Mouse (Mus musculus): ENCODE results near the gene 2010111I01Rik.
"Not testable (repeated sequence)": the region's sequence is repeated elsewhere in the genome, so short reads cannot be mapped to it uniquely, and the experiment has no call there.

2010111I01Rik gene

DNA sequence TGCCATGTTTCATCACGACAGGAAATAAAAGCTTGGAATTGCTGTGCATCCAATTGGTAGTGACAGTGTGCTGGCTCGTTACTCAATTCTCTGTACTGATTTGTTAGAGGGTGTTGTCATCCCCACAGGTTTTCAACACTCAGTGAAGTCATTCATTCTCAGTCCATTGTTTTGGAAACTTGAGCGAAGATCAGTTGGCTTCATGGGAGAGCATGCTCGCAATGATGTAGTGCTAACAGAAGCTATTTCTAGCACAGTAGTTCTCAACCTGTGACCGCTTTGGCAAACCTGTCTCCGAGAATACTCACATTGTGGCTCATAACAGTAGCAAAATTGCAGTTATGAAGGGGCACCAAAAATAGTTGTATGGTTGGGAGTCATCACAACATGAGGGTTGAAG, 8.7 kb upstream of the 2010111I01Rik start:
- no peak for DNase-seq (ENCODE audit: low spot score)

DNA sequence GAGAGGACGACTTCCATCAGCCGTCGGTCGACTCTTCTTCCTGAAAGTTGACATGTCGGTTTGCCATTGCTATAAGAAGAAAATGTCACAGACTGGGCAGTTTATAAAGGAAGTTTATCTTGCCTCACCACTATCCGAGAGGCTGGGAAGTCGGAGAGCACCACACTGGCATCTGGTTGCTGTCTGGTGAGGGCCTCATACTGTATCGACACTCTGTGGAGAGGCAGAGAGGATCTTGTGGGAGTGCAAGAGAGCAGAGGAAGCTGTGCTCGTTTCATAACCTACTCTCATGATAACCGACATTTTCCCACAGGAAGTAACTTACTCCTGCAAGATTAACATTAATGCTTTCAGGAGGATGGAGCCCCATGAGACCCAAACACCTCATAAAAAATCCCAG, 7.9 kb upstream of the 2010111I01Rik start:
- DNase-seq (ENCODE audit: low spot score), result no peak

DNA sequence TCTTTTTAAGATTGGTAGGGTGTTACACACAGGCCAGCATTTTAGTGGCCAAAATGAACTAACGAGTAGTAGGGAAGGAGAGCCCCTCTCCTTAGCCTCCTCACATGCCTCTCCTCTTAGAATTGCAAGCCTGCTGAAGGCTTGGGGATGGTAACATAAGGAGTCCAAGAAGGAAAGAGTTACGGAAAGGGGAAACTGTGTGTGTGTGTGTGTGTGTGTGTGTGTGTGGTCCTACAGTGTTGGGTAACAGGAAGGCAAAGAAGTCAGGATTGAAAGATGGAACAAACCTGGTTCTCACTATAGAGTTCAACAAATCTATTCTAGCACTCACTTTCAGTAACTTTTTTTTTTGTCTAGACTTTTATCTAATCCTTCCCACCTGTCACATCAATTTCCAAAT, 1.3 kb upstream of the 2010111I01Rik start:
- no peak for DNase-seq (ENCODE audit: low spot score)

DNA sequence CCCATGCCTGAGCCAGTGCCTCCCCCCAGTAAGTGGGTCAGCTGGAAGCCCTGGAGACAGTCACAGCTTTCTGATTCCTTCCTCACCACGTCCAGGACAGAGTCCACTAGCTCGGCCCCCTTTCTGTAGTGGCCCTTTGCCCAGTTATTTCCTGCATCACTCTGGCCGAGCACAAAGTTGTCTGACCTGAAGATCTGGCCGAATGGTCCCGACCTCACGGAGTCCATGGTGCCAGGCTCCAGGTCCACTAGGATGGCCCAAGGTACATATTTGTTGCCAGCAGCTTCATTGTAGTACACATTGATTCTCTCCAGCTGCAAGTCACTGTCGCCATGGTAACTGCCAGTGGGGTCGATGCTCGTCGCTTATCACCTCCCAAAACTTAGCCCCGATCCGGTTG, 3.5 kb downstream of the 2010111I01Rik start:
- DNase-seq (ENCODE audit: low spot score), result no peak

DNA sequence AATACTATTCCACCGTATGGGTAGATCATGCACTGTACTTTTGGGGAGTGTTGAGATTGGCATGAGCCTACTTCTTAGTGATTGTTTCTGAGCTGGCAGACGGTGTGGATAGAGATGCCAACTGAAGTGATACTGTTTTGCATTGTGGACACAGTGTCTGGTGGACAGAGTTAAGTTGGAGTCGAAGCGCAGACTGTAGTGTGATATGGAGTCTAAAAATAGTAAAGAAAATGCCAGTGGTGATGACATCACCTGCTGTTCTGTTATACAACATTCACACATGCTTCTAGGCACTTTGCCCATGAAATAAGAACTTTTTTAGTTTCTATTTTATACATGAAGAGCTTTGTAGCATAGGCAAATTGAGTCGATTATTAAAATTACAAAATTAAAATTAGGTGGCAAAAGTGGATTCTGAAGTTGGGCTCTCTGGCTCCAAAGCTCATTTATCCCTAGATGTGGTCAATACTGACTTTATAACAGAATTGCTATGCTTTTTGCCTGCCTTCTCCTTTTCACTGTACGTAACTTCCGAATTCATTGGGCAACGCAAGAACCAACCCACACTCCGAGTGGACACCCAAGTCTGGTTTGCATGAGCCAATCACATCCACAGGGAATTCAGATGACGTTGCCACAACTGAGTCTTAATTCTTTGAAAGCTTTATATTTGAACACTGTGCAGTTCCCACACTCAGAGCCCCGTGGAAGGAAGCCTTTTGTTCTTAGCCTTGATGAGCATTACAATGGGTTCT, 6.0 kb downstream of the 2010111I01Rik start:
- no peak for DNase-seq (ENCODE audit: low spot score)

DNA sequence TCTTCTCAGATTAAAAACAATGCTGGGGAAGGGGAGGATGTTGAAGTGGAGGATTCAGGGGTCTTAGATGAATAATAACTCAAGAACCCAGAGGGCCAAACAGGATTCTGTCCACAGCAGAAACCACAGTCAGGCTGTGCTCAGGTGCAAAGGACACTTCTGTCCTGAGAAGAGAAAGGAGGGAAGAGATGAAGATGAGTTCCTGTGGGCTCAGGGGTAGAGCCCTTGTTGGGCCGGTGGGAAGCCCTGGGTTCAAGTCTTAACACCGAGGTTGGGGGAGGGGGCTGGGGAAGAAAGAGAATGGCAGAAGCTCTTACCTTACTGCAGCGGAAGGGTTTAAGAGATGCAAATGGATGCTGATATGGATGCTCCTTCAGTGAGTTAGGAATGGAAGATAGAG, 7.7 kb downstream of the 2010111I01Rik start:
- no peak for DNase-seq (ENCODE audit: low spot score)

DNA sequence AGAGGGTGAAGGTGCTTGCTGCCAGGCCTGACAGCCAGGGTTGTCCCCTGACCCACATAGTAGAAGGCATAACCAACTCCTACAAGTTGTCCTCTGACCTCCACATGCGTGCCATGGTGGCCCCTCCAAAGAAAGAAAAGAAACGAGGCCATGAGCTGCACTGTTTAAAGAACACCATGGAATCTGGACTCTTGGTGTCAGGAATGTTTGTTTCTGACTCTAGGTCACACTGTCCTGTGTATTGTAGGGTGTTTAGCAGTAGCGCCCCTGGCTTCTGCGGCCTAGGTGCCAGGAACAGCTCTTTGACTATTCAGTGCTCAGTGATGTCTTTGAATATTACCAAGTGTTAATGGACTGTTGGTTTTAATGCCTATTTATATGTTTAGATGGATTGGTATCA, 8.4 kb downstream of the 2010111I01Rik start:
- no peak for DNase-seq (ENCODE audit: low spot score)

DNA sequence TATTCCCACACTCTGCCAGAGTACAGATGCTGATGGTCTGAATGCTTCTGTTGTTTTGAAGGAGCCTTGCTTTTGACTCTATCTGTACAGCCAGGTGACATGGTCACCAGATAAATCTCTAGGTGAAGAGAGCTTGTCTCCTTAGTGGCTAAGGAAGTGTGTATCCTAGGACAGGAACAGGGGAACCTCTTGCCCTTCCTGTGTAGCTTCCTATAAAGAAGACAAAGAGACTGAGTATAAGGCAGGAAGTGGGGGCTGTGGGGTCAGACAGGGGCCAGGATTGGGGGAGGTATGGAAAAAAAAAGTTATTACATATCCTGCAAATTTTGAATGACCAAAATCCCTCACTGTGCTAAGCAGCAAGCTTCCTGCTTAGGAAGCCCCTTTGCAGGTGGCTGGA, 13.4 kb downstream of the 2010111I01Rik start:
- no peak for DNase-seq (ENCODE audit: low spot score)

DNA sequence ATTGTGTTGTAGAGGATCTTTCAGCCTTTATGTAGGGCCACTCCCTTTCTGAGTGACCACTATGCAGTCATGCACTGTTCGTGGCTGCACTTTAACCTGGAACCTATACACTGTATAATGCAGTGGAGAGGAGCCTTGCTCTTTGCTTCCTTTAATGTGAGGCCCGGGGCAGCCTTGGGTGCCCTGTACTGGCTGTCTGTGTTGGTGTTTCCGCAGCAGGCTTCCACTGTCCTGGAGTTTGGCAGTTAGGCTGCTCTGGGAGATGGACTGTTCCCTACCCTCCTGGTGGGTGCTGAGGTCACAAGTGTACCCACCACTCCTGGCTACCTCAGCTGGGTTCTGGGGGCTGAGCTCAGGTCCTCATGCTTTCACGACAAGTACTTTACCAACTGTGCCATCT, 14.1 kb downstream of the 2010111I01Rik start:
- DNase-seq (ENCODE audit: low spot score), result no peak

DNA sequence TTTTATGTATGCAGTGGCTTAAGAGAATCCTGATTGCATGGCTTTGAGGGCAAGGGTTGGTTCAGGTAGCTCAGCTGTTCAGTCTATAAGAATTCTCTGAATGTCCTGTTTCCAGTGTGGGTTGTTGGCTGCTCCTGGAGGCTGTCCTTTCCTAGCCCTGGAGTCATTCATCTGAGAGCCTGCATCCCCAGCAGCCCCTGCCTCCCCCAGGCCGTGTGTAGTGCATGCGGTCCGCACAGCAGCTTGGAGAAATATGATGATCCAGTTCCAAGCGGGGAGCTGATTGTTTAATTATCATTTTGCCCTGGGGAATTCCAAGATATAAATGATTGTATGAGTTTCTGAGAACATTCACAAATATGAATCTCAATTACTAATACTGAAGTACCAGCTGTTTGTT, 14.5 kb downstream of the 2010111I01Rik start:
- no peak for DNase-seq (ENCODE audit: low spot score)

DNA sequence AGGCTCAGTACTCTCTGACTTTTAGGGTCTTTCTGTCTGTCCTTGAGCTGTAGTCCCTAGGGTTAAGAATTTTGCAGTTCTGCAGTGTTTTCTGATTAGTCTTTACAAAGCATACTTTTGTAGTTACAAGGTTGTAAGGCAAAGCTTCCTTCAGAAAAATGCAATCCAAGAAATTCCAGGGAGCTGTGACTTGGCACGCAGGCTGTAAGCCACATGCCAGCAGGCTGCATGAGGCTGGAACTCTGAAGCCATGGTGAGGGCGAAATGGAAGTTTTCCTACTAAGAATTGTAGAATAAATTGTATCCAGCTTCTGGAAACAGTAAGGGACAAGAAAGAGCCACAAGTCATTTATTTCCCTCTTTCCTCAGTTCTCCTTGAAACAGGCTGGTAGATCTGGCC, 15.4 kb downstream of the 2010111I01Rik start:
- no peak for DNase-seq (ENCODE audit: low spot score)

DNA sequence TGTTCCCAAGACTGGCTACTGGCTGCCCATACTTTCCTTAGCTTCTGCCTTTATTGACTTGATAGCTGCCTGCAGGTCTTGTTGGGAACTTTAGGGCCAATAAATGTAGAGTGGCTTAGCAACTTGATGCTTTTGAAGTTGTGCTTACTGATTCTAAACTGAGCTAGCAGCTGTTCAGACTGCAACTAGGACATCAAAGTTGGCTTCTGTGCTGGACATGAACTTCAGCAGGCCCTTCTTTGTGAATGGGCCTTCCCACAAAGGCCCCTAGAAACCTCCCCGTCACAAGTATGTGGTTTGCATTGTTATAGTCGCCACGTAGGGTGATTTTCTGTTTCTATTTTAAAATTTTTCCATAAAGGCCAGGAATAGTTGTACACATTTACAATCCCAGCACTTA, 19.8 kb downstream of the 2010111I01Rik start:
- no peak for DNase-seq (ENCODE audit: low spot score)

DNA sequence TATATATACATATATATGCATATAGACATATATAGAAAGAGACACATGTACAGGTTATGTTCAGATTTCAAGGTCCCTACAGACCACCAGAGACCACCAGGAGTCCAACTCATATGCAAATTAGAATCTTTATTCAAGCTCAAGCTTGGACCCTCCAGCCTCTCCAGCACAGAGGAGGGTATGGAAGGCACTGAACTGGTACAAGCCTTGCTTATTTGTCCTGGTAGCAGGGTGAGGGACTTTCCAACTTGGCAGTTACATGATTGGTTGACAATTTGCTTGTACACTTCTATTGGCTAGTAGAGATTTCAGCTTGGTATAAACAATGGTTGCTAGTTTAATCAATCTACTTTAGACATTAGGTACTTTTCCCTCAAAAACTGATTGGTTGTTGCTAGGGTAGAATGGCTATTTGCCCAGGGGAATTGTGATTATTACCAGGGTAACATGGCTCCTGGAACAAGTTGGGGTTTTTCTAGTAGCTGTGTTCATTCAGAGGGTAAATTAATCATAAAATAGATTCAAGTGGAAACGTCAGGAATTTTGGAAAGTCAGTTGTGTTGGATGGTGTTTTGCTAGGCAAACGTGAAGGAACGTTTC, 25.3 kb downstream of the 2010111I01Rik start:
- DNase-seq (ENCODE audit: low spot score), result no peak

DNA sequence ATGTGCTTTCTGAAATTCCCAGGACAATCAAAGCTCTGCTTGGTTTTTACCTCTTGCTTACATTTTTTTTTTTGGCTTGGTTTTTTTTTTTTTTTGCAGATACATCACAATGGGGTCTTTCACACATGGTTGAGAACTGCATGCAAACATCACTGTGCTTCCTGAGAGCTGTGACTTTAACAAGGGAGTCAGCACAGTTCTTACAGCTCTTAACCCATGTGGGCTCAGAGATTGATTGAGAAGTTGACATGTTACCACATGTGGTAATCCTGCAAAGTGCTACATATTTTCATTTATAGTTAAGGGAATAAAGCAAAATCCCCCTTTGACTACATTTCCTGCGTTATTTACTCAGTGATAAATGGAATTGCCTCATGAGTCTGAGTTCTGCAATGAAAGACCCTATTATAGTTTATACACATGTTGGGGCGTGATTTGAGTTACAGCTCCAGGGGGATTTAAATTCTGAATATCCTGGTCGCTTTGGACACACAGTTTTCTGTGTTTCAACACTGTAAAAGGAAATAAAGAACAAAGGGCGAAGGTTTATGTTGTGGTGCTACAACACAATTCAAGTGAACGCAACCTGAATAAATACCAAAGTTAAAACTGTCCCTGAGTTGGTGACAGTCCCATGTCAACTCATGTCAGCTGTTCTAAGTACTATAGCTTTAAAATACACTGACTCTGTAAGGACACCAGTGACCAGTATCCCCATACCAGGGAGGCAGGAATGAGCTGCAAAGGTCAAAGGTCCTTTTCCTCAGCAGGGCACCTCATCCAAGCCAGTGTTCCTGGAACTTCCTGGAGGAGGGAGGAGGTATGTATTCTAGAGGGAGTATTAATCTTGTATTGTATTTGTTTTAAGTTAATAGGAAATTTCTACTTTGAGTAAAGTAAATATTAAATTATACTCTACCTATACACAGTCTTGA, 29.1 kb downstream of the 2010111I01Rik start:
- no peak for DNase-seq (ENCODE audit: low spot score)

DNA sequence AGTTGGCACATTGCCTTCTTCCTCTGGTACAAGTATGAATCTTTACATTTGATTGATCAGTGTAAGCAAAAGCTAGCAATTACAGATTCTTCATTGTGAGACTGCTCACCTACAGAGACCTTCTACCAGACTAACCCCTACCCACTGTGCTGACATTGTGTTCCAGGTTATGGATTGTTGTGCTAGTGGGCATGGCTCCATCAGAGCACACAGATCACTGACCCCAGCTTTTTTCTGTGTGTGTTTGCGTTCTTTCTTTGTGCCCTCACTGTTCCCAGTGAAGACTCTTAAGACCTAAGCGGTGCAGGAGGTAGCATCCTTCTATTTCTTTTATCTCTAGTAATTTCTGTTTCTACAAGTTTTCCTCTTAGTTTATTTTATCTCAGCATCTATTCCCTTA, 32.1 kb downstream of the 2010111I01Rik start:
- no peak for DNase-seq (ENCODE audit: low spot score)

DNA sequence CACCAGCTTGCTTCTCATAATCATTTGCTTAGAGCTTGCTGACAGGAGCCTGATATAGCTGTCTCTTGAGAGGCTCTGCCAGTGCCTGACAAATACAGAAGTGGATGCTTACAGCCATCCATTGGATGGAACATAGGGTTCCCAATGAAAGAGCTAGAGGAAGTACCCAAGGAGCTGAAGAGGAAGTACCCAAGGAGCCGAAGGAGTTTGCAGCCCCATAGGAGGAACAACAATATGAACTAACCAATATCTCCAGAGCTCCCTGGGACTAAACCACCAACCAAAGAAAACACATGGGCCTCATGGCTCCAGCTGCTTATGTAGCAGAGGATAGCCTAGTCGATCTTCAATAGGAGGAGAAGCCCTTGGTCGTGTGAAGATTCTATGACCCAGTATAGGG, 42.8 kb downstream of the 2010111I01Rik start:
- DNase-seq (ENCODE audit: low spot score), result not testable (repeated sequence)

DNA sequence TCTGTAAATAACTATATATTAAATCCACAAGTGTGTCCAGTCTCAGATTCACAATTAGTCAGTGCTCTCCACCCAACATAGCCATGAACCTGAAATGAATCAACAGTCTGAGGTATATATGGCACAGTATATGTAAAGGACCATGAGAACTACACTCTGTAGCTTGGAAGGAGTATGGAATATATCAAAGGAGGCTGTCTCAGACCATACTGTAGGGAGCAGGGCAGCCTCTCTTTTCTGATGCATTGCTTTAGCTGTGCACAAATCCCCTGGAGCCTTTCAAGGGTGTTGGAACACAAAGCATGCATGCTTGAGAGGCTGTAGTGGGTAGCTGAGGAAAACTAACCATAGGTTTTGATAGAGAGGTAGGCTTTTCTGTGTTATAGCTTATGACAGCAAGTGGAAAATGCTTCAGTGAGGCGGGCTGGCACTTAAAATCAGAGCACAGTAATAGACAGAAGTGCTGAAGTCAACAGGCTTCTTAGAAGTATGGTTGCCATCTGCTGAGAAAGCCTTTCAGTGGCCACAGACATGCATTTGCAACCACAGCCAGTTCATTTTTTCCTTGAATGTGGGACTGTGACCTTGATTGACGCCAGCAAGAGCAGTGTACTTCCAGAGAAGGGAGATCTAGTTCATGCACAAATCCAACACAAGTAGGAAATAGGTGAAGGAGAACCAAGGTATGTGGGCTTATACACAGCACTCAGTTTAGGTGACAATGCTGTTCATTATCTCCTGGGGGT, 45.8 kb downstream of the 2010111I01Rik start:
- DNase-seq (ENCODE audit: low spot score), result no peak

DNA sequence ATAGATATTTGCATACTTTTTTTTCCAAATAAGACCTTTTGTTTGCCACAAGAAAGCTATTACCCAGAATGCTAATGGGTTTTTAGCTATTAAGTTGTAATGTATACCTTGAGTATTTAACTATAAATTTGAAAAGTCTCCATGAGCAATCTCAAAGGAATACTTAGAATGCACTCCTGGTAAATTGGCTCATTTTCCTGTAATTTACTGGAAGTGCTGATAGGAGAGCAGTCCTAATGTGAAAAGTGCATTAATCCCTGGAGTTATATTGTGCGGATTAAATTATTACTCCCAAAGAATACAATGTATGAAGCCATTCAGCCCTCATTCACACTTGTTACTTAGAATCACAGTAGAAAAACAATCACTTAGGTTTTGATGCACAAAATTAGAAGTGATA, 49.7 kb downstream of the 2010111I01Rik start:
- no peak for DNase-seq (ENCODE audit: low spot score)

DNA sequence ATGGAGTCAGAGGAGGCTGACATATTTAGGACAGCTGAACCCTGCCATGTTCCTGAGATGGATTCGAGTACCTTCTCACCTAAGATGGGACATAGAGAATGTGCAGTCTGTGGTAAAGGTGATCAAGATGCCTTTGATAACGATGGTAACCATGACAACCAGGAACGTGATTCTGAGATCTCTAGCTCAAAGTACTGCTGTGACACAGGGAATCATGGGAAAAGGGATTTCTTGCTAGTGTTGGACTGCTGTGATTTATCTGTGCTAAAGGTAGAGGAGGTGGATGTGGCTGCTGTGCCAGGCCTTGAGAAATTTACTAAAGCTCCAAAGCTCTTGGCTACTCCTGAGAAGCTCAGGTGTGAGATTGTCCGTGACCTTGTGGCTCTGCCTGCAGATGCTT, 50.7 kb downstream of the 2010111I01Rik start:
- DNase-seq (ENCODE audit: low spot score), result no peak

DNA sequence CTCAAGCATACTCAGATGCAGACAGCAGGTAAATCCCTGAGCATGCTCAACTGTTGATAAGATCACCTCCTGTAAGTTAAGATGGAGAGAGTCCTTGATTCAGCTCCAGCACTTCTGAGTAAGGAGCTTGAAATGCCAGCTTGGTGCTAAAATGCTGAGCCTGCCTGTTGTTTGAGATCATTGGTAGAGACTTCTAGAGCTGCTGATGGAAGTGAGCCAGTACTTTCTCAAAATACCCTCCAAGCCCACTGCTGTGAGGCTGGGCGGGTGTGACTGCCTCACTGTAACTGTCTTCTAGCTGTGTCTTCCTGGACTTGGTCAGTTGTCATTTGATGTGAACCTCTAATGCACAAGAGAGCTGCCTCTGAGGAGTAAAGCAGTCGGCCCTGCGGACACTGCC, 51.4 kb downstream of the 2010111I01Rik start:
- no peak for DNase-seq (ENCODE audit: low spot score)

DNA sequence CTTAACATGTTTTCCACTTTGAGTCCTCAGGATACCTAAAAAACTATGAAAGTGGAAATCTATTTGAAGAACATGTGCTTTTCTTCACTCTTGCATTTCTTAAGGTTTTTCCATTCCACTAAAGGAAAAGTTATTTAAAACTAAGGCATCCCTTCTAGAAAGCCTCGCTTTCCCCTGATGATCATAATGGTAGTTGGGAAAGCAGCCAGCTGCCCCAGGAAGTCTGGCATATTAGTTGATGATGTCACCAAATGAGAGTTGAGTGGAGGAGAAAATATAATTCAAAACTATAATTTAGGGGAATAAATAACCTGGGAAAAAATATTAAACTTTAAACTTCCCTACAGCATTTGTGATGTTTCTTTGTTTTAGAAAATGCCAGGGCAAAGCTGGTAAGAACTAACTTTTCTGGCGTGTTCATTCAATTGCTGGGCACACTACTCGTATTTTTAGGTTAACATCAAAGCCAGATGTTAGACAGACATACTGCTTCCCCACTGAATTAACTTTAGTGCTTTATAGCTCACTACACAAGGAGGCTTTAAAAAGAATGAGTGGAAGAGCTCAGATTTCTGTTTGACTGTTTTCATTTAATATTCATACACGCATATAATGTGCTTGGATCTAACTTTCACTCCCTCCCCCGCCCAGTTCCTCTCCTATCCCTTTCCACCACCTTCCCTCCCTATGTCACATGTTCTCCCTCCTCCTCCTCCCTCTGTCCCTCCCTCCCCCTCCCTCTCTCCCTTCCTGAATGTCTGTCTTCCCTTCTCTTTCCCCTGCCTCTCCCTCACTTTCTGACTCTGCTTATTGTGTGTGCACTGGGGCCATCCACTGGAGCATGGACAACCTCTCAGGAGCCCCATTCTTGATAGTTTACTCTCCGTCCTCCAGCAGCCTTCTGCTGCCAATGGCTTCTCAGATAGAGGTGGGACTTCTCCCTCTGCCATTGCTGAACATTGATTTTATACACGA, 58.8 kb downstream of the 2010111I01Rik start:
- no peak for DNase-seq (ENCODE audit: low spot score)
